8 mouse cellular contexts compared by ENCODE assay signal in the genomic region with DNA sequence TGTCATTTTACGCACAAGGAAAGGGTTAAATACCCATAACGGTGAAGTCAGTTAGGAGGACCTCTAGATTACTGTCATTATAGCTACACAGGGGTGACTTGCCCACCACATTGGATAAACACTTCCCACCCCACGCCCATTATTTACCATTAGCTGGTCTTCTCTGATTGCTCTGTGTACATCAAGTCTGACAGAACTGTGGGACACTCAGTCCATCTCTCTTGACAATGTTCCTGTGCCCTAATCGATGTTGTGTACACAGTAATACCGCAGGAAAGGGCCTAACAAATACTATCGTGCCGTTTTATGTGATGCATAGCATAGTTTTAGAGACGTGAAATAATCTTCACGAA. TPM values are rescaled to one million over a fixed set of nuclear protein-coding genes. Genes with fewer than 3 reads are reported as not detected.
A peak's percentile ranks its signal among the peaks of the same experiment; 100 is the strongest.
DNase-seq lines count a peak whose midpoint lies in the region; ATAC-seq and TF ChIP-seq lines count a peak whose summit lies in the region.

No protein-coding gene starts in this region.

- TF ChIP-seq CTCF in kidney, adult 2 months (conservative IDR thresholded peaks at IDR 0.05; ENCODE audit: insufficient read depth, insufficient read length, low read depth, low read length) = no peak
- no peak for TF ChIP-seq CTCF in hindbrain, postnatal 0 days (IDR thresholded peaks at IDR 0.05; ENCODE audit: low read depth)

- peak overlapping the region; percentile 41 for H3K27ac ChIP-seq in kidney, adult 2 months (ENCODE audit: insufficient read depth, low read depth, low read length)
- H3K27ac ChIP-seq in brown adipose tissue, adult 24 weeks (replicated peaks; ENCODE audit: low read depth, low read length) = peak overlapping the region; percentile 57
- peak overlapping the region; percentile 81 for H3K27ac ChIP-seq in hindbrain, postnatal 0 days
- H3K27ac ChIP-seq in midbrain, embryonic 13.5 days = peak overlapping the region; percentile 54

- peaks cover 9% of the 10 kb centered on the region; the same call in 1 of the 2 replicates for H3K4me1 ChIP-seq in kidney, adult 2 months (ENCODE audit: control insufficient read depth, insufficient read depth, low read length)
- 0 out of 2 replicates have a peak, but pooled peaks cover 2% of the 10 kb centered on the region for H3K4me1 ChIP-seq in brown adipose tissue, adult 24 weeks (ENCODE audit: control insufficient read depth, insufficient read depth, insufficient read length, low read length)
- H3K4me1 ChIP-seq in hindbrain, postnatal 0 days (ENCODE audit: insufficient read depth, low read length) = 0 out of 2 replicates have a peak, but pooled peaks cover 9% of the 10 kb centered on the region
- H3K4me1 ChIP-seq in midbrain, embryonic 13.5 days (replicated peaks) = peaks cover 34% of the 10 kb centered on the region

- no peak for TF ChIP-seq POLR2A in kidney, adult 2 months (IDR thresholded peaks at IDR 0.05; ENCODE audit: low read depth, low read length)

- H3K9me3 ChIP-seq in hindbrain, postnatal 0 days (ENCODE audit: low read length) = no peaks in the 10 kb centered on the region
- no peaks in the 10 kb centered on the region for H3K9me3 ChIP-seq in midbrain, embryonic 13.5 days

- H3K27me3 ChIP-seq in kidney, adult 2 months (replicated peaks; ENCODE audit: control insufficient read depth, insufficient read depth, low read length) = no peaks in the 10 kb centered on the region
- no peaks in the 10 kb centered on the region for H3K27me3 ChIP-seq in hindbrain, postnatal 0 days (ENCODE audit: insufficient read depth, low read length)
- H3K27me3 ChIP-seq in midbrain, embryonic 13.5 days = no peaks in the 10 kb centered on the region

- no peaks in the 10 kb centered on the region for H3K36me3 ChIP-seq in kidney, adult 2 months (ENCODE audit: control insufficient read depth, insufficient read depth, low read length)
- H3K36me3 ChIP-seq in hindbrain, postnatal 0 days (ENCODE audit: insufficient read depth, low read length) = no peaks in the 10 kb centered on the region
- no peaks in the 10 kb centered on the region for H3K36me3 ChIP-seq in midbrain, embryonic 13.5 days

- ATAC-seq in hindbrain, postnatal 0 days = peak; percentile 39
- peak; percentile 78 for ATAC-seq in midbrain, embryonic 13.5 days

- H3K4me2 ChIP-seq in hindbrain, postnatal 0 days (ENCODE audit: low read depth, low read length) = peak overlapping the region; percentile 73
- peak overlapping the region; percentile 69 for H3K4me2 ChIP-seq in midbrain, embryonic 13.5 days (replicated peaks)

- 4% methylated on average over 9 of the region's 9 CpGs for WGBS in kidney, adult 2 months
- 4% methylated on average over 9 of the region's 9 CpGs for WGBS in hindbrain, postnatal 0 days
- 6% methylated on average over 9 of the region's 9 CpGs for WGBS in midbrain, embryonic 13.5 days

- no peak for DNase-seq in kidney, adult 2 months
- no peak for DNase-seq in kidney, postnatal 10 days
- DNase-seq in hindbrain, postnatal 0 days (ENCODE audit: low spot score) = no peak
- no peak for DNase-seq in cerebellum, postnatal 25 days
- DNase-seq in thymus, postnatal 0 days (ENCODE audit: low spot score) = no peak
- no peak for DNase-seq in adipocyte (ENCODE audit: low spot score)

- peak overlapping the region; percentile 67 for H3K9ac ChIP-seq in hindbrain, postnatal 0 days (replicated peaks; ENCODE audit: low read length)
- H3K9ac ChIP-seq in midbrain, embryonic 13.5 days (replicated peaks) = peak overlapping the region; percentile 79

- H3K4me3 ChIP-seq in kidney, adult 2 months (ENCODE audit: insufficient read depth, low read depth, low read length) = peak overlapping the region; percentile 94
- peak overlapping the region; percentile 69 for H3K4me3 ChIP-seq in brown adipose tissue, adult 24 weeks (ENCODE audit: insufficient read depth, low read depth, low read length)
- peak overlapping the region; percentile 89 for H3K4me3 ChIP-seq in hindbrain, postnatal 0 days (ENCODE audit: low read length)
- peak overlapping the region; percentile 75 for H3K4me3 ChIP-seq in midbrain, embryonic 13.5 days (replicated peaks)

RNA-seq across cellular contexts. Expression of a gene that starts 0.6 kb away (rescaled TPM):
- polyA plus RNA-seq in kidney, adult 2 months (2012; rRNA removed) = 16.0 and 21.3 TPM in 2 replicates
- 12.0 and 17.4 TPM in 2 replicates for polyA plus RNA-seq in brown adipose tissue, adult 24 weeks (2012; ENCODE audit: insufficient read depth, insufficient read length, missing spikeins)
- 22.4 and 27.7 TPM in 2 replicates for total RNA-seq in hindbrain, postnatal 0 days (2014; rRNA removed)
- 23.8 and 24.2 TPM in 2 replicates for polyA plus RNA-seq in hindbrain, postnatal 0 days (2015; fragmentation: Nextera tagmentation; extraction: Ambion mirVana)
- 52.9 and 55.1 TPM in 2 replicates for polyA plus RNA-seq in midbrain, embryonic 13.5 days (2015; fragmentation: Nextera tagmentation; extraction: Ambion mirVana)
- 41.3 and 44.7 TPM in 2 replicates for polyA plus RNA-seq in thymus, postnatal 0 days (2015; fragmentation: Nextera tagmentation; extraction: Ambion mirVana)

RNA-seq across cellular contexts. Expression of a gene that starts 29.5 kb away (rescaled TPM):
- 1.8 and 2.0 TPM in 2 replicates for polyA plus RNA-seq in kidney, adult 2 months (2012; rRNA removed)
- polyA plus RNA-seq in brown adipose tissue, adult 24 weeks (2012; ENCODE audit: insufficient read depth, insufficient read length, missing spikeins) = 1.2 and 1.5 TPM in 2 replicates
- total RNA-seq in hindbrain, postnatal 0 days (2014; rRNA removed) = 2.8 and 3.0 TPM in 2 replicates
- 0.74 and 0.78 TPM in 2 replicates for polyA plus RNA-seq in hindbrain, postnatal 0 days (2015; fragmentation: Nextera tagmentation; extraction: Ambion mirVana)
- 1.3 TPM in 2 replicates for polyA plus RNA-seq in midbrain, embryonic 13.5 days (2015; fragmentation: Nextera tagmentation; extraction: Ambion mirVana)
- 1.8 and 2.1 TPM in 2 replicates for polyA plus RNA-seq in thymus, postnatal 0 days (2015; fragmentation: Nextera tagmentation; extraction: Ambion mirVana)

RNA-seq across cellular contexts. Expression of a gene that starts 59.2 kb away (rescaled TPM):
- polyA plus RNA-seq in kidney, adult 2 months (2012; rRNA removed) = 13.0 and 13.9 TPM in 2 replicates
- polyA plus RNA-seq in brown adipose tissue, adult 24 weeks (2012; ENCODE audit: insufficient read depth, insufficient read length, missing spikeins) = 5.3 and 7.7 TPM in 2 replicates
- total RNA-seq in hindbrain, postnatal 0 days (2014; rRNA removed) = 21.3 and 31.8 TPM in 2 replicates
- polyA plus RNA-seq in hindbrain, postnatal 0 days (2015; fragmentation: Nextera tagmentation; extraction: Ambion mirVana) = 5.7 and 6.2 TPM in 2 replicates
- 10.9 and 12.9 TPM in 2 replicates for polyA plus RNA-seq in midbrain, embryonic 13.5 days (2015; fragmentation: Nextera tagmentation; extraction: Ambion mirVana)
- polyA plus RNA-seq in thymus, postnatal 0 days (2015; fragmentation: Nextera tagmentation; extraction: Ambion mirVana) = 4.4 and 4.8 TPM in 2 replicates
